Mouse (Mus musculus): ENCODE data around the gene Itsn1.
A peak's percentile ranks its signal among the peaks of the same experiment; 100 is the strongest.

Gene Itsn1

DNA sequence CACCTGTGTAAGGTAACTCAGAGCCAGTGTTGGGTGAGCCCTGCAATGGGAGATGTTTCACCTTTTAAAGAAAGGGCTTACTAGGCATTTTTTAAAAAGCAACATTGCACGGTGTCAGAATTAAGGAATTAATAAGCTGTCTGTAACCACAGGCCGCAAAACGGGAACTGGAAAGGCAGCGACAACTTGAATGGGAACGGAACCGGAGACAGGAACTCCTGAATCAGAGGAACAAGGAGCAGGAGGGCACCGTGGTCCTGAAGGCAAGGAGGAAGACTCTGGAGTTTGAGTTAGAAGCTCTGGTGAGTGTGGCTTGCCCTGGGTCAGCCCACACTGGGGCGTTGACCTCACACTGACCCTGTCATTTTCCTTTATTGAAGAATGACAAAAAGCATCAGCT is 91.2 kb downstream of the Itsn1 start:
- peak; percentile 93 for DNase-seq

DNA sequence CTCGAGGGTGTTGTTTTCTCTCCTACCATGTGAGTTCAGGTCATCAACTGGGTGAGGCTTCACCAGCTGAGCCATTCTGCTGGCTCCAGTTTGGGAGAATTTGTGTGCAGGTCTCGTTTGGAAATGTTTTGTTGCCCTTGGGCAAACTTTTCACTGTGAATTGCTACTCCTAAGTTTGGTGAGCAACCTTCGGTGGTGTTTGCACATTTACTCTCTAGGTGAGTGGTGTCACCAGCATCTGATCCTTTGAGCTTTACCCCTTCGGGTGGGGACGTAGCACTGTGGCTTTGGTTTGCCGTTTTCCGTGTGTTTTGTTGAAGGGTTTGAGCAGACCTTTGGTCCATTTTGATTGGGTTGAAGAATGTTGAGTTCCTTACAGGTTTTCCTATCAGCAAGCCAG is 93.2 kb downstream of the Itsn1 start:
- DNase-seq = peak; percentile 76

DNA sequence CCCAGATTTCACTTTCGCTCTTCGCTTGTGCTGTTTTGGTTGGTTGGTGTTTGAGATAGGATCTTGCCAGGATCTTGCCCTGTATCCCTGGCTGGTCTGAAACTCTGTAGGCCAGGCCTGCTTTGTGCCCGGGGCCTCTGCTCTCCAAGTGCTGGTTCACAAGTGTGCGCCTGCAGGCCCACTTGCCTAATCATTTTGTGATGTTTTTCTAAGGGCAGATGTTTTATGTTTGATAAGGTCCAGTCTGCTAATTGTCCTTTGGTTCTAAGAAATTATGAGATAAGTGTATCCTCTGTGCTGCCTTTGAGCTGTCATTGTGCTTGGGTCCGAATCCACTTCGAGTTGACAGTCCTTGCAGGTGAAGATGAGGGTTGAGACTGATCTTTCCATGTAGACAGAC is 93.7 kb downstream of the Itsn1 start:
- peak; percentile 75 for DNase-seq

DNA sequence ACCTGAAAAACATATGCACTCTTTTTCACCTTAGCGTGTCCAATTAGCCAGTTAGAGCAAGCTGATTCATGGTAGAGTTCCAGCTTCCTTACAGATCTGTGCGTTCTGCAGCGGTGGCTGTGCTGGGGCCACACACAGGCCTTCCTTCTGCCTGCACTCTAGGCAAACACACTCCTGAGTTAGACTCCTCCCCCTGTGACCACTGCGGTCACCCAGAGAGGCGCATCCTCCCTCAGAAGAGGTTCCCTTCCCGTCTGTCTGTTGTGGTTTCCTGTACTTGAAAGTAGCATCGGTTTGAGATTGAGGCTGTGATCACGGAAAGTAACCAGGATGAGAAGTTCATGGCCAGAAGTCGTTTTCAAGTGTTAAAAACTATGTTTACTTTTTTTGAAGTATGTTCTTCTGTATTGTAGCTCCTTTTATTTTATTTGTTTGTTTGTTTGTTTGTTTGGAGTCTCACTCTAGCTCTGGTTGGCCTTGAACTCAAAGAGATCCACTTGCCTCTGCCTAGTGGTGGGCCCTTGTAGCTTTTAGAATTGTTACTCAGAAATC is 96.8 kb downstream of the Itsn1 start:
- DNase-seq = peak; percentile 96

DNA sequence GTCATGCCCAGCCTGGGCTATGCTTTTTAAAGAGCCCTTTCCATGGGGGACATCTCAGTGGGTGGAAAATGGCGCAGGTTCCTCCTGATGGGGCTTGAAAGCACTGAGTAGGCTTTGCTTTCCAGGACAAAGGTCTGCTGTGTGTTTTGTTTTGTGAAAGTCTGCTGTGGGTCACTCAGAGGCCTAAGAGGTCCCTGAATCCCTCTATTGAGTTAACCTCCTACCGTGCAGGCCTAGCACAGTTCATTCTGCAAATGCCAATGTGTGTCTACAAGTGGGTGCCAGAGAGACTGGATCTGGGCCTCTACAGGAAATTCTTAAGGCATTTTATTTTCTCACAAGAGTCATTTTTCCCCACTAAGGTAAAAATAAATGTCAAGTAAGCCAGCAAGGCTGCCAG is 97.8 kb downstream of the Itsn1 start:
- DNase-seq = peak; percentile 72

DNA sequence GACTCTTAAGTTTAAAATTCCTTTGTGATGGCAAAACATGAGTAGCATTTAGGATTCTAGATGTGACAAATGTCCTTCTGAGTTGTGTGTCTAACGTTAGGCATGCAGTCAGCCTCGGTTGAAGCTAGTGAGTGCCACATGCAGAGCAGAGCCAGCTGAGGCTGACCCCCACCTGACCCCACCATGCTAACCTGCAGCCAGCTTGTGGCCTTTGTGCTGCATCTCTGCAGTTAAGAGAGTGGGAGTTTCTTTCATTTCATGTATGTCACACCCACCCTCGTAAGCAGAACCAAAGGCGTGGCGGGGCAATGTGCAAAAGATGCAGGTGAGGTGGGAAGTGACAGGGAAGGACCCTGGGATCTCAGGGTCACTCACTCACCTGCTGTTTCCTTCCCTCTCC is 98.4 kb downstream of the Itsn1 start:
- DNase-seq = peak; percentile 76

DNA sequence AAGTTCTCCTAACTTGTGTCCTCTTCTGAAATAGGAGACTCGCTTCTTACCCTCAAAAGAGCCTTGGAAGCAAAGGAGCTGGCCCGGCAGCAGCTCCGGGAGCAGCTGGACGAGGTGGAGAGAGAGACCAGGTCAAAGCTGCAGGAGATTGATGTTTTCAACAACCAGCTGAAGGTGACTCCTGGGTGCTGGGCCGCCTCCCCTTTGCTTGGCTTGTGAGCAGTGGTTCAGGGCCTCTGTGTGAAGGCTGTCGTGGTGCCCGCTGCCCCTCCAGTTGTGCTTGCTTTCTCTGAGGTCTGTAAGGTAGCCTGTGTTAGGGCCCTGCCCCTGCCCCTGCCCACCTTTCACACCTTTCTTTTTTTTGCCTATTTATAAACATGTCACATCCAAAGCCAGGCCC is 99.1 kb downstream of the Itsn1 start:
- DNase-seq = peak; percentile 86

DNA sequence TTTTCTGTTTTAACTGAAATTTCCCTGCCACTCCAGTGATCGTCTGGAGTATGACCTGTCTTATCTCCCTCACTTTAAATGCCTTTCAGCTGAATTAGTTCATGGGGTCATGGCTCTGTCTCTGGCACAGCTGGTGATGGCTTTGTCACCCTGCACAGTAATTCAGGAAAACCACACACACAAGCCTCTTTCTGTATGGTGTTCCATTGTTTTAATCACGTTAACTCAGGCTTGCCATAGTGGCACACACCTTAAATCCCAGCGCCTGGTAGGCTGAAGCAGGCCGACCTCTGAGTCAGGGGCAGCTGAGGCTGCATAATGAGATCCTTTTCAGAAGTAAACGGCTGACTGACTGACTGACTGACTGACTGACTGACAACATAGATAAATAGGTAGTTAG is 99.5 kb downstream of the Itsn1 start:
- peak; percentile 78 for DNase-seq

DNA sequence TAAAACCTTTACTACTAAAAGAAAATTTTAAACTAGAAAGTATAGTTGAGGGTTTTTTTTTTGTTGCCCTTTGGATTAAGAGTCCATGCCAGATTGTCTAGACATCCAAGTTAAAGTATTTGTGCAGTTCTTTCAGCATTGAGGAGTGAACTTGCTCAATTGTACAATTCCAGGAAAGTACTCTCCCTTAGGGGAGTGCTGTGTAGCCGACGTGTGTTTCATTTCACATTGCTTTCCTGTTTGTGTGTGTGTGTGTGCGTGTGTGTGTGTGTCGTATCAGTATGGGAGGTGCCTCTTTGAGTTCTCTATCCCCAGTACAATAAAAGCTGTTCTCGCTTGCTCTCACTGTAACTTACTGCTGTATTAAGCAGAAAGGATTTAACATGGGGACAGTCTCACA is 100.0 kb downstream of the Itsn1 start:
- DNase-seq = peak; percentile 90

DNA sequence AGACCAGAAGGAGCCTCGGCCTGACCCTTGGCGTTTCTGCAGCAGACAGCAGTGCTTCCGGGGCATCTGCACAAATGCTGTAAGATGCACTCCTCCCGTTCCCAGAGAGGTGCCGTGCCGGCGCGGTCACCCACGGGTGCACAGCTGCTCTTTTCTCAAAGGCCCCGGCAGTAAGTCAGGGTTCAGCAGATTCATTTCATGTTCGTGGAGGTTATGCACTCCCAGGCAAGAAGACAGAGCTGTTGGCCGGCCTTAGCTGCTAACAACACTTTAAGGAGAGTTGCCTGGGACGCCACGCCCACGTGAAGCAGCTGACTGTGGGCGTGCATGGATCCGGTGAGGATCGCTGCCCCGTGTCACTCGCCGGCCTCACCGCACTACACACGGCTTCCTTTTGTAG is 101.2 kb downstream of the Itsn1 start:
- DNase-seq = peak; percentile 81

DNA sequence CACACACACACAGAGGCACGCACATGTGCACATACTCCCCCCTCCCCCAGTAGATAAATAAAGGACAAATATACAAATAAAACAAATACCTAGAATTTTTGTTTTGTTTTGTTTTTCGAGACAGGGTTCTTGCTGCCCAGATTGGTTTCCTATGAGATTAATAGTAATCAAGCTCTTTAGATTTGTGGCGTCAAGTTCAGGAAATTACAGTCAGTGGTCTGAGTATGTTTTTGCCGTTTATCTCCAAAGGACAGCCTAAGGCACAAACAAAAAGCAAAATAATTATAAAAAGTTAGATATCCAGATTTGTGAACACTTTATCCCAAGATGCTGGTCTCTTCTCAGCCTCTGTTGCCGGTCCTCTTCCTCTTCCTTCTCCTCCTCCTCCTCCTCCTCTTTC is 104.0 kb downstream of the Itsn1 start:
- no peak for DNase-seq

DNA sequence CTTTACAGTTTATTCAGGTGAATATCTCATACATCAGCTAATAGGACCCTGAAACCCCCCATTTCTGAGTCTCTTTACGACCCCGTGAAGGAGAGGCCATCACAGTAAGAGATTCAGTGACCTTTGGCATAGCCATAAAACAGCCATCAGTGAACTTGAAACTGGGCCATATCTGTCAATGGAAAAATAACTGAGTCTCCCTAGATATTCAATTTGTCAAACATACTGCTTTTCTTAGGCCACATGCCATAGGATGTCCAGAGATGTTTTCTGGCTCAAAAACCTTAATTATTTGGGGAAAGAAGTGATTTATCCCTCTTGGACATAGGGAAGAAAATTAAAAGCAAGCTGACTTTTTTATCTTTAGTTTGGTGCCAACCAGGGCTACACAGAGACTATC is 104.5 kb downstream of the Itsn1 start:
- no peak for DNase-seq

DNA sequence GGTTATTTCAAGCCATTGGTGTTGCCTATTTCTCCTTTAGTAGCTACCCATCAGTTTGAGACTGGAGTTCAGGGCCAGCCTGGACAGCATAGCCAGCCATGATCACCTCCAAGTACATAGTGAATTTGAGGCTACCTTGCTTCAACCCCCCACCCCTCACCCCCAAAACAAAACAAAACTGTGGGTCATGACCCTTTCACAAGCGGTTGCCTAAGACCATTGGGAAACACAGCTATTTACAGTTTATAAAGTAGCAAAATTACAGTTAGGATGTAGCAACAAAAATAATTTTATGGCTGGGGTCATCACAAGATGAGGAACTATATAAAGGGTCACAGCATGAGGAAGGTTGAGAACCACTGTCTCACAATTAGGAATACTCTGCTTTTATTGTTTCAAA is 104.9 kb downstream of the Itsn1 start:
- no peak for DNase-seq

DNA sequence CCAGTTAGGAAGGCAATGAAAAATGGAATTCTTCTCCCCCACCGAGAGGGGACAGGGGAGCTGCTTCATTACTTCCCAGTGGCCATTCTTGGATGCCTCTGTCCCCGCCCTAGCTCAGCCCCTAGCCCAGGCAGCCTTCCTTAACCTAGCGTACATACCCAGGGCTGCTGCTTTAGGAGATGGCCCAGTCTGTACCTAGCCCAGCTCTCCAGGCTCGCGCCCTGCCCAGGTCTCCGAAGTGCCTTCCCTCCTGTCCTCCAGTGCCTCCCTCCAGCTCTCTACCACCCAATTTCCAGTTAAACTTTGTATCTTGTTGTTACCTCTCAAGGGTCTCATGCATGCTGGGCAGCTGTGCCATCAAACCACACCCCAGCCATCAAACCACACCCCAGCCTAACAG is 106.7 kb downstream of the Itsn1 start:
- no peak for DNase-seq

DNA sequence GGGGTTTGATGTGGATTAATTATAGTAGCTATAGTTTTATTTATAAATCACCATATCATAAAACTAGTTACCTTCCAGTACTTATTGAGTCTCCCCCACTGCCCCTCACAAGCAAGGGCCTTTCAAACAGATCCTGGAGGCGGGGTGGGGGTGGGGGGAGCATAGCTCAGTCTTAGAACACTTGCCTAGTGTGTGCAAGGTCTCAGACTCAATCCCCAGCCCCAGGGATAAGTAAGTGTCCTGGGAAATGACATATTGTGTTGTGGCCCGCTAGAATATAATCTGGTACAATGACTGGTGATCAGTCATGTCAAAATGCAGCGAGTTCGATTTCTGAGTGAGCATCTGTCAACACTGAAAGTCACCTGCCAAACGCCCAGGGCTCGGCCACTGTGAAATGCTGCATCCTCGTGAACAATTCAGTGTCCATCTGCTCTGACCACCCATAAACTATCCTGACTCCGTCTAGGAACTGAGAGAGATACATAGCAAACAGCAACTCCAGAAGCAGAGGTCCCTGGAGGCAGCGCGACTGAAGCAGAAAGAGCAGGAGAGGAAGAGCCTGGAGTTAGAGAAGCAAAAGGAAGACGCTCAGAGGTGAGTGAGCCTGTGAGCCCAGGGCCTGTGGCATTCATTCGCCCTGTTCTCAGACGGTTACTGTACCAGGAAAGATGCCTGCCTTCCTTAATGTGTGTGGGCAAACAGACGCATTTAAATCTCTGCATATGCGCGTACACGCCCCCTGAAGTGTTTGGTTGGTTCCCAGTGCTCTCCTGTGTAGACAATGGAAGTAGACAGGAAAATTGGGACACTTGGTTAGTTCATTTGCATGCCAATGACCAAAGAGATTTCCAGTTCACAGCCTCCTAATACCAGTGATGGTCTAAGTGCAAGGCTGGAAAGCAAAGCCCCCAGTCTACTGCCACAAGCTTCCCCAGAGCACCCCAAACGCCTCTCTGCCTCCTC is 107.8 kb downstream of the Itsn1 start:
- DNase-seq = peak; percentile 71

DNA sequence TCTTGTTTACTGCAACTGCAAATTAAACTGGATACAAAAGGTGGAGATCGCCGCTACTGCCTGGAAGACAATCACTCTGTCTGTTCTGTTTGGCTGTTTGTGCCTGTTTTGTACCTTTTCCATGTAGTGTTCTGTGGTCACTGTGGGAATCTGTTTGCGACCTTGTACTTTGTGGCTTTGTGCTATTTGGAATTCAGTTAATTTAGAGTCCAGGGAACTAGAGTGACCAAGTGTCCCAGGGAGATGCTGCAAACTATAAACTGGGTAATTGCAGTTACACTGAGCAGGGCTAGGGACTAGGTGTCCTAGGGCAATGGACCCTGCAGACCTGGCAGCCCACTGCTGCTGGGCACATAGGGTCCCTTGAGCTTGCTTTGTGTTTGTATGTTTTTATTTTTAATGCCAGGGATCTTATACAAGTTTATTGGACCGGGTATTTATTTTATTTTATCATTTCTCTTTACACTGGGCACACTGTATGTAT is 108.5 kb downstream of the Itsn1 start:
- peak; percentile 71 for DNase-seq

DNA sequence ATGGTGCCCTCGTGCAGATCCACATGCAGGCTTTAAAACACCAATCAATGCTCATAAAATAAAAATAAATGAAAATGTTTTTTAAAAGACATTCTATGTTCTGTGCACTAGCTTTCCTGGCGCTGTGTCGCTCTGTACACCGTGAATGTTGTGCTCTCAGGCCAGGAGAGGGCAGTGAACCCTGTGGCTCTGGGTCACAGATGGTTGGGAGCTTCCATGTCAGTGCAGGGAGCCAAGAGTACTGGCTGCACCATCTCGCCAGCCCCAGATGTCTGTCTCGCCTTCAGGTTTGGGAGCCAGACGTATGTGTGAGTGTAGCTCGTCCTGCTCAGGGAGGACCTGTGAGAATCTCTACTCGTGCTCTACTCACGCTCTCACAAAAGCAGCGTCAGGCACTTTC is 109.7 kb downstream of the Itsn1 start:
- DNase-seq = peak; percentile 84

DNA sequence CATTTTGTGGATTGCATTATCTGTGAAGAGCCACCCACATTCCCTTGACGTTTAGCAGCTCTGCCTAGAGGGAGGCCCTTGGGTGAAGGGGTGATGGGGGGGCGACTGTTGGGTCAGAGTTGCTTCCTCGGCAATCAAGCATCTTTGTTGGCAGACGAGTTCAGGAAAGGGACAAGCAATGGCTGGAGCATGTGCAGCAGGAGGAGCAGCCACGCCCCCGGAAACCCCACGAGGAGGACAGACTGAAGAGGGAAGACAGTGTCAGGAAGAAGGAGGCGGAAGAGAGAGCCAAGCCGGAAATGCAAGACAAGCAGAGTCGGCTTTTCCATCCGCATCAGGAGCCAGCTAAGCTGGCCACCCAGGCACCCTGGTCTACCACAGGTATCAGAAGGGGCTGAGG is 110.4 kb downstream of the Itsn1 start:
- DNase-seq = peak; percentile 98

DNA sequence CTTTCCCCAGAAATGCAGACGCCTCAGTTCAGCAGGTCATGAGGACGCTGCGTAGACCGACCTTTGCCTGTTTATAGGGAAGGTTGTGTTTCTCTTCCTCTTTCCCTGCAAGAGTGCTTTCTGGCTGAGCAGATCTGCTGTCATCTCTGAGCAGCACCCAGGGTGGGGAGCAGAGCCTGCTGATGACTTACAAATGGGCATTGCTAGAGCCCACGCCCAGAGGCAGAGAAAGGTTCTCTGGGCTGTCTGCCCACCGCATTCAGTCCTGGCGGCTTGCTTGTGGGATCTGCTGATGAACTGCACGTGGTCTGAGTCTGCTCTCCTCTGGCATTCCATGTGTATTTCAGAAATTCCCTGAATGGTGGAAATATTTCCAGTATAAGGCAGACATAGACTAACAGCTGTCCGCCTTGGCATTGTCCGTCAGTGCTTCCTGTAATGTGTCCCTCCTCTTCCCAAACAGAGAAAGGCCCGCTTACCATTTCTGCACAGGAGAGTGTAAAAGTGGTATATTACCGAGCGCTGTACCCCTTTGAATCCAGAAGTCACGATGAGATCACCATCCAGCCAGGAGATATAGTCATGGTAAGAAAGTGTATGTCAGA is 112.0 kb downstream of the Itsn1 start:
- peak; percentile 97 for DNase-seq

DNA sequence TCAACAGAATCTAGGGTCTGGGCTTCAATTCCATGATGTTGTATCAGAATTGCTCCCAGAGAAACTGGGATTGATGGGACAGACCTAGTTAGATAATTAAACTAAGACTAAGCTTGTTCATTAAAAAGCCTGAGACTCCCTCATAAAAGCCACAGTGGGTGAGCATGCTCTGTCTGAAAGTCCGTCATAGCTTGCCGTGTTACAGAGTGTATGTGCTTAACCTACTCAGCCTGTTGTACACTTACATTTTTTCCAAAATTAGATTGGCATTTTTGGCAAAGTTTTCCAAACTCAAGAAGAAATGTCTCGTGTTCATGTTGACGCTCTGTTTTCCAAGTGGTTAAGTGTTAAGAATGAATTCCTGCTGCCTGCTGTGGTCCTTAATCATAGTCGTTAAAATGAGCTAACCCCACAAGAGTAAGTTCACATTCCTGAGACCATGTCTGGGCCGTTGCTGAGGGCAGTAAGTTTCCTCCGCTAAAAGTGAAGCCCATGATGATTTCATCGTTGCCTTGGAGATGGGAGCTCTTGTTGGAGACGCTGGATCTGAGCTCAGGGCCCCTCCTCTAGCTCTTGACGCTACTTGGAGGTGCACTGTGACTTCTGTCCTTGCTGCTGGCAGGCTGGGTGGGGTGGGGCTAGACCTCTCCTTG is 117.1 kb downstream of the Itsn1 start:
- DNase-seq = no peak

DNA sequence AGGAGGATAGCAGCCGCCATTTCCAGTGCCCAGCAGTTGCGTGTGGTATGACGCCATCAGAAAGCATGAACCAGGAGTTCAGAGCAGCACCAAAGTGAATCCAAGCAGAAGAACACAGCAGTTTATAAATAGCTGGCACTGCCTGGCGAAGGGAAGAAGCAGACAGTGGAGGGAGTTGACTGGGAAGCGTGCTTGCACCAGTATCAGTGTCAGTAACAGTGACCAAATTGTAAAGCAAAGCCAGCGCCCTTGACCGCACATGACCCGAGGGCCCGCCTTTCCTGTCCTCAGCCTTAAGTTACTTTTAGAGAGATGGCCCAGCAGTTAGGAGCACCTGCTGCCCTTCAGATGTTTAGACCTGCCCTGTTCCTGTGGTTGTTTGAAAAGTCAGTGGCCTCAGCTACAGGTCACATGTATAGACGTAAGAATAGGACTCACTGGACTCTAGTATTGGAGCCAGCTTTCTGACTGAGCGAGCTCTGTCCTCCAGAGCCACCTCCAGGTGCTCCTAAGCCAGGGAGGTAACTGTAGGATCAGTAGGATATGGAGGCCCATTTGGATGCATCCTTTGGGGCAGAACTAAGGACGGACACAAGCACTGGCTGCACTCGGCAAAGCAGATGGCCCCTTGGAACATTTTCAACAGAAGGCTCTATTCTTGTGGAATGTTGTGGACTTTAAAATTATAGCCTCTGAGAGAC is 118.6 kb downstream of the Itsn1 start:
- peak; percentile 96 for DNase-seq

DNA sequence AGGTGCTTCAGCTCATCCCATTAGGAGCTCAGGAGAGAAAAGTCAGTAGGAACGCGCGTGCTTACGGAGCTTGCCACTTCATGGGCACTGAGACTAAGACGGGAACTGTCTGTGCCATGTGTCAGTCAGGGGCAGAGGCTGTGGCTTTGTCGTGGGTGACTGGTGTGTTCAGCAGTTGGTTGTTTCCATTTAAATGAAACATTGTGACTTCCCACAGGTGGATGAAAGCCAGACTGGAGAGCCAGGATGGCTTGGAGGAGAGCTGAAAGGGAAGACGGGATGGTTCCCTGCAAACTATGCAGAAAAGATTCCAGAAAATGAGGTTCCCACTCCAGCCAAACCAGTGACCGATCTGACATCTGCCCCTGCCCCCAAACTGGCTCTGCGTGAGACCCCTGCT is 119.4 kb downstream of the Itsn1 start:
- DNase-seq = no peak
